Mouse (Mus musculus): ENCODE data around the gene Dhrs7. TPM values are rescaled to one million over a fixed set of nuclear protein-coding genes. Genes with fewer than 3 reads are reported as not detected.

The Dhrs7 gene
- total RNA-seq, 2 experiments from 2014 or later: 234 to 259 TPM

DNA sequence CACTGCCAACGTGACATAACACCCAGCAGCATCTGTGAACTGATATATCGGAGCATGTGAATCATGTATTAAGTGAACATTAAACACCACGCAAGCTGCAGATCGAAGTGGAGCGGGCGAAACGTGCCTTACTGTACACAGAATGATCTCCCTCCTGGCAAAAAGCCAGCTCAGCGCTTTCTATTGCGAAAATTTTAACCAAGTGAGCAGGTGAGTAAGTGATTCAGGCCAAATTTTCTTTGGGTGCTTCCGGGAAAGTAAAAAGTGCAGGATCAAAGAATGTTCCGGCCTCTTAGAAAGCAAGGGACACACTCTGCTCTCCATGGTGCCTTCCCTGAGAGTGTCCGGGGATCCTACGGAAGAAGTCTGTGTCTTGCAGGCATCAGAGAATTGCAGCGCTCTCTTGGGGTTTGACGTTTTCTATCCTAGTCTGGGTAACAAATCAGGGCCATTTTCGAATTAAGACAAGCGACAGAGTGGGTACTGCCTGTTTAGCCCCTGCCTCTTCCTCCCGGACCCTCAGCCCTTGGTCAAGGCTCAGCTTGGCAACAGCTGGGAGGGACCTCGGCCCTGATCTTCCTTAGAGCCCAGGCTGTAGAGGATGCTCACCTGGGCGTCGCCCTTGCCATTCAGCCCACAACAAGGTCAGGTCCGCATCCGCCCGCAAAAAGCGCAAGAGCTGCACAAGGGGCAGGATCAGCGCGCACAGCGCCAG is 532 bp downstream of the Dhrs7 start:
- peak; percentile 39 to 47 for DNase-seq (ENCODE audit: low spot score in 2 of 2)

DNA sequence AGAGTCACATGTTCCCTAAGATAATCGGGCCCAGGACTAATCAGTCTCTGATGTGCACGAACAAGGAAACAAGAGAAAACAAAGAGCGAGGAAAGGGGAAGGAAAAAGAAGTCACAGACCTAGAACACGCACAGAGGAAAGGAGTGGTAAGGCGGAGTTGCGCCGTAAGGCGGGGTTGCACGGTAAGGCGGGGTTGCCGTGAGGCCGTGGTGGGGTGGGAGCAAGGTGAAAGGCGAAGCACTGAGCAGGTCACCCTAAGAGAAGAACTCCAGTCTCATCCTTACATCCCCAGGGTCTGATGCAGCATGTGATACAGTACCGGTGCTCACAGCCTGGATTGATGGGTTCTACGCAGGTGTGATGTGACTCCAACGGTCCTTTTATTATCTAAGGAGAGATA is 8.9 kb downstream of the Dhrs7 start:
- DNase-seq (ENCODE audit: low spot score in 2 of 2): no peak

- peak; percentile 57 to 59 for DNase-seq (ENCODE audit: low spot score in 2 of 2)
Measured at GRCm38 (mm10) chr12:72654698-72655097, 10.0 kb downstream of the Dhrs7 start.

DNA sequence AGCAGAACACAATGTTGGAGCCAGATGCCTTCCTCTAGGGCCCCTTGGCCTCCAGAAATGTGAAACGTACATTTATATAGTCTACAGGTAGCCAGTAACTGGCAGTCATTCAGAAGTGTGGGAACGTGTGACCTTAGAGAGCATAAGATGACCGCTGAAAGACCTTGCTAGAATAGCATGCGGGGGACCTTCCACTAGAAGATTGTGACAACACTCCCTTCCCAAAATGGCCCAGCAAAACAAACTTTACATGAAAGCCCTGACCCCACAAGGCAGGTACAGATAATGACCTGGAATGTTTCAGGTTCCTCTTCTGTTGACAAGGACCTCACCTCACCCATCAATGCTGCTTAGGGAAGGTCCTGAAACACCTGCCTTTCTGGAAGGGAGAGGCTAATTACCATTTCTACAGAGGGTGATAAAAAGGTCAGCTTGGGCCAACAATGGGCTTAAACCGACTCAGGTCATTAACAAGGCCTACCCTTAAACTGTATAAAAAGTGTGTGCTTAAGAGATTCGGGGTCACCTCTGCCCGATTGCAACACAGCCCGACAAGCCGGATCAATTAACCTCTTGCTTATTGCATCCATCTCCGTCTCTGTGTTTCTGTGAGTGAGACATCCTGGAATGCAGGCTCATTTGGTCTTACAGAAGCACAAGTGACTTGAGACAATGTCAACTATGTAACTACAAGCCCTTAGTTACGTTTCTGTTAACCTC is 14.9 kb downstream of the Dhrs7 start, which contains the start of gene Gm4756:
Gm4756 (minus strand) TSS at position 51 of the 720 bp plus-strand sequence.
- DNase-seq (ENCODE audit: low spot score in 2 of 2): no peak

- no peak for DNase-seq (ENCODE audit: low spot score in 2 of 2)
Measured at GRCm38 (mm10) chr12:72648921-72649320, 15.8 kb downstream of the Dhrs7 start.

DNA sequence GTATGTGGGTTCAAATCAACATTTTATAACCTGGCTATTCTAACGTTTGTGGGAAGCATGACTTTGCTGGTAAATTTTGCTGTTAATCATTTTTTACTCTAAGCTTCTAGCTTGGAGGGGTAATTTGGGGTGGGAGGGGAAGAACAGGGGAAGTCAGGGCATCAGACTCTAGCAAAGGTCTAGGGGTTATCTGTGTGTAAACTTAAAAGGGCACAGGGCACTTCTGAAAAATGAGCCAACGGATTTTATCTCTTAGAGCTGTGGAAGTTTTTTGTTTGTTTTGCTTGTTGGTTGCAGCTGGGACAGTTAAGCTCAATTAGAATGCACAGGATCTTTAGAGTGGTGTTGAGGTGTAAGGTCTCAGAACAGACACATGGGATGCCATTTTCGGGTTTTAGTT is 26.7 kb downstream of the Dhrs7 start:
- no peak for DNase-seq (ENCODE audit: low spot score in 2 of 2)

- DNase-seq (ENCODE audit: low spot score in 2 of 2): no peak
Measured at GRCm38 (mm10) chr12:72628751-72629150, 36.0 kb downstream of the Dhrs7 start.

- DNase-seq (ENCODE audit: low spot score in 2 of 2): no peak
Measured at GRCm38 (mm10) chr12:72622853-72623496, 41.7 kb downstream of the Dhrs7 start.

- DNase-seq (ENCODE audit: low spot score in 2 of 2): no peak
Measured at GRCm38 (mm10) chr12:72621441-72621840, 43.3 kb downstream of the Dhrs7 start.

- DNase-seq (ENCODE audit: low spot score in 2 of 2): no peak
Measured at GRCm38 (mm10) chr12:72620856-72621255, 43.9 kb downstream of the Dhrs7 start.

- DNase-seq (ENCODE audit: low spot score in 2 of 2): no peak
Measured at GRCm38 (mm10) chr12:72612053-72612452, 52.7 kb downstream of the Dhrs7 start.

Other genes with a start within 250 kb of the Dhrs7 start
- gene Lrrc9, start 223.0 kb downstream of the Dhrs7 start, total RNA-seq (2021): 1 to 10 TPM; 1.4 to 4.1 TPM
- 1 to 10 TPM; 6.1 to 6.5 TPM for gene Pcnx4, start 128.5 kb downstream of the Dhrs7 start, total RNA-seq (2021)
- not detected for gene Gm4756, start 15.2 kb downstream of the Dhrs7 start, total RNA-seq (2021)
- 100 to 1,000 TPM; 235 to 281 TPM for gene Ppm1a, start 92.5 kb upstream of the Dhrs7 start, total RNA-seq (2021)